Mouse (Mus musculus) embryonic fibroblast, embryonic 13.5 days (primary cell): ENCODE results near the gene Elk4. TPM values are rescaled to one million over a fixed set of nuclear protein-coding genes. Genes with fewer than 3 reads are reported as not detected.

ENCODE experiments used
- H3K27ac ChIP-seq: 2 replicates; pipeline ENCODE4 v1.5.1; 2012; ENCODE audit warnings: low read length, control low read depth, inconsistent platforms; ENCODE audit not compliant: insufficient read depth
- H3K4me1 ChIP-seq: 2 replicates; pipeline ENCODE4 v1.6.1; 2011; ENCODE audit warnings: low read length; ENCODE audit not compliant: control insufficient read depth, insufficient read depth
- H3K4me3 ChIP-seq: 2 replicates; pipeline ENCODE4 v1.5.1; 2011; ENCODE audit warnings: mild to moderate bottlenecking, control low read depth, low read length; ENCODE audit not compliant: insufficient read depth
- CTCF ChIP-seq: IDR thresholded peaks from 2 replicates; pipeline ENCODE4 v1.5.1; 2011; ENCODE audit warnings: mild to moderate bottlenecking, control low read depth, low read length, moderate library complexity, borderline replicate concordance; ENCODE audit not compliant: insufficient read depth
- POLR2A ChIP-seq: IDR thresholded peaks from 2 replicates; pipeline ENCODE4 v1.6.1; 2011; ENCODE audit warnings: low read depth, mild to moderate bottlenecking, control low read depth, low read length, moderate library complexity
- polyA plus RNA-seq: library from polyadenylated mRNA; stranded (reverse); fragments of >200 nt; gene quantifications from 2 replicates; pipeline ENCODE4 v1.2.4, GENCODE M21; 2011; ENCODE audit warnings: low read depth; ENCODE audit not compliant: missing spikeins, insufficient read length

The Elk4 gene
- polyA plus RNA-seq, 1 experiment = 109 TPM

- TF ChIP-seq POLR2A = no peak
- TF ChIP-seq CTCF = peak; percentile 84
- no peak overlapping the region for H3K4me3 ChIP-seq
- H3K4me1 ChIP-seq = no peaks in the 10 kb centered on the region
- no peak overlapping the region for H3K27ac ChIP-seq
Measured at GRCm38 (mm10) chr1:131982907-131983306, 24.5 kb upstream of the Elk4 start.

GRCm38 (mm10) chr1:131983806-131984205 is 23.6 kb upstream of the Elk4 start:
- Histone ChIP-seq H3K4me1 (no peaks in the 10 kb centered on the region), H3K4me3 (no peak overlapping the region), H3K27ac (no peak overlapping the region)
- TF ChIP-seq POLR2A (no peak), CTCF (no peak)

GRCm38 (mm10) chr1:131987432-131987831 is 20.0 kb upstream of the Elk4 start:
- Histone ChIP-seq H3K4me3 (no peak overlapping the region), H3K4me1 (no peaks in the 10 kb centered on the region), H3K27ac (no peak overlapping the region)
- no peak for TF ChIP-seq CTCF

- no peak overlapping the region for H3K4me3 ChIP-seq
- no peaks in the 10 kb centered on the region for H3K4me1 ChIP-seq
- no peak overlapping the region for H3K27ac ChIP-seq
- TF ChIP-seq CTCF (no peak), POLR2A (no peak)
Measured at GRCm38 (mm10) chr1:131989476-131989875, 17.9 kb upstream of the Elk4 start.

GRCm38 (mm10) chr1:131990083-131990760 is 17.2 kb upstream of the Elk4 start:
- Histone ChIP-seq H3K4me1 (no peaks in the 10 kb centered on the region), H3K27ac (no peak overlapping the region), H3K4me3 (no peak overlapping the region)
- TF ChIP-seq POLR2A (no peak), CTCF (no peak)

- H3K27ac ChIP-seq = no peak overlapping the region
- no peak overlapping the region for H3K4me3 ChIP-seq
- H3K4me1 ChIP-seq = no peaks in the 10 kb centered on the region
- TF ChIP-seq POLR2A (no peak), CTCF (no peak)
Measured at GRCm38 (mm10) chr1:131992561-131993001, 14.8 kb upstream of the Elk4 start.

- TF ChIP-seq CTCF (no peak), POLR2A (no peak)
- Histone ChIP-seq H3K4me1 (no peaks in the 10 kb centered on the region), H3K27ac (no peak overlapping the region), H3K4me3 (no peak overlapping the region)
Measured at GRCm38 (mm10) chr1:131993169-131994040, 14.0 kb upstream of the Elk4 start.

GRCm38 (mm10) chr1:131995062-131995461 is 12.3 kb upstream of the Elk4 start:
- no peaks in the 10 kb centered on the region for H3K4me1 ChIP-seq
- H3K27ac ChIP-seq = no peak overlapping the region
- no peak overlapping the region for H3K4me3 ChIP-seq
- TF ChIP-seq CTCF = no peak

- TF ChIP-seq CTCF (no peak), POLR2A (no peak)
- H3K4me3 ChIP-seq = no peak overlapping the region
- peaks cover 8% of the 10 kb centered on the region; the same call in 1 of the 2 replicates for H3K4me1 ChIP-seq
- no peak overlapping the region for H3K27ac ChIP-seq
Measured at GRCm38 (mm10) chr1:132000506-132000905, 6.9 kb upstream of the Elk4 start.

- TF ChIP-seq POLR2A = no peak
- TF ChIP-seq CTCF = no peak
- Histone ChIP-seq H3K27ac (no peak overlapping the region), H3K4me1 (peaks cover 19% of the 10 kb centered on the region; the same call in 1 of the 2 replicates), H3K4me3 (no peak overlapping the region)
Measured at GRCm38 (mm10) chr1:132001880-132002330, 5.5 kb upstream of the Elk4 start.

GRCm38 (mm10) chr1:132003111-132003510 is 4.3 kb upstream of the Elk4 start:
- no peak overlapping the region; the same call in 1 of the 2 replicates for H3K27ac ChIP-seq
- TF ChIP-seq POLR2A = no peak
- no peak for TF ChIP-seq CTCF

More at GRCm38 (mm10) chr1:132003111-132003510, 4.3 kb upstream of the Elk4 start:
- Histone ChIP-seq H3K4me3 (no peak overlapping the region), H3K4me1 (peaks cover 19% of the 10 kb centered on the region; the same call in 1 of the 2 replicates)
